Mouse (Mus musculus): ENCODE measurements at regions not wholly inside any gene's neighbourhood (a gene's known extent, or its start where the extent isn't known, plus 50 kb on each side); places are given as distances from the start of the nearest gene placed in this dataset.

- DNase-seq = no peak
Observed at GRCm38 (mm10) chr5:132759751-132760150, 216.6 kb upstream of the Auts2 start.

DNA sequence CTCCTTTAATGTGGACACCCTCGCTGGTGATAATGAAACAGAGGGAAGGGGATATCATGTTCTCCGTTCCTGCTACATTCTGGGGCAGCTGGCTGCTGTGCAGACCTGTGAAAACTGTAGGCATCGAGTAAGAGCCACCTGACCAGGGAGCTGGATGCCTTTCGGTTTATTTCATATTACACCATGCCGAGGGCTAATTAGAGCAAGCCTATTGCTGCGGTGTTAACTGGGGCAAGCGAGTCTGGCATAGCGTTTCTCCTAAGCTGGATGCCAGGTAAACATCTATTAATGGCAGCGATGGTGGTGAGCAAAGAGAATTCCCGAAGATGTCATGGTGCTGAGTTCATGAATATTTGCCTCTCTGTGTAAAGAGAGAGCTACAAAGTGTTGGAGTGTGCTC, 215.8 kb upstream of the Auts2 start:
- no peak for DNase-seq

- no peak for DNase-seq
Observed at GRCm38 (mm10) chr5:132737966-132738365, 194.8 kb upstream of the Auts2 start.

GRCm38 (mm10) chr5:132728689-132729189, 185.6 kb upstream of the Auts2 start:
- DNase-seq = no peak

DNA sequence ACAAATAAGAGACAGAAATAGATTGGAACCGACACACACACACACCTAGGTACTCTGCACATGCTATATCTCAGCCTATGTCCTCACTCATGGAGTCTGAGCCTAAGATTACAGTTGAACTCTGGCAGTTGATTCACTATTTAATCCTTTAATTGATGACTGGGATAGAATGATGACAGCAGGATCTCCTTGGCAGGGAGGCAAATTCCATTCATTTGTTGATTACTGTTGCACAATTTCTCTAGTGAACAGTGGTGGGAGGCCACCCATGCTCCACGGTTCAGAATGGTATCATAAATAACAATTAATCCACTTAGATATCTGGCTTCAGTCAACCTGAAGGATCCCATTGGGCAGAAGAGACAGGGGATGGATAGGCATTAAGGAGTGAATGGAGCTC, 181.3 kb upstream of the Auts2 start:
- no peak for DNase-seq

DNA sequence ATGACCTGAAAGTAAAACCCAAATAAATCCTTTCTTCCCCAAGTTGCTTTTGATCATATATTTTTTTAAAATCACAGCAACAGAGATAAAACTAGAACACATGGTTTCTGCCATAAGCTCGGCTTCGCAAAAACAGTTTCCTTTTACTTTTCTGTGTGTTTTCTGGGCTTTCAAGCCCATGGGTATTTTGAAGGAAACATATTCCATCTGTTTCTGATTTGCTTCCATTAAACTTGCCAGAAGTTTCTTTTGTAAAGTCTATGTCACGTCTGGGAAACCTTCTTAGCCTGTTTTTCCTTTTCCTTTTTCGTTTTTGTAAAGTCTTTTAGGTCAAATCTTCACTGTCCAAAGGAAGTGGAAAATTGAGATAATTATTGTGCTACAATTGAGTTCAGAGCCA, 167.2 kb upstream of the Auts2 start:
- DNase-seq = no peak

- no peak for DNase-seq
Observed at GRCm38 (mm10) chr5:132707531-132707930, 164.4 kb upstream of the Auts2 start.

DNA sequence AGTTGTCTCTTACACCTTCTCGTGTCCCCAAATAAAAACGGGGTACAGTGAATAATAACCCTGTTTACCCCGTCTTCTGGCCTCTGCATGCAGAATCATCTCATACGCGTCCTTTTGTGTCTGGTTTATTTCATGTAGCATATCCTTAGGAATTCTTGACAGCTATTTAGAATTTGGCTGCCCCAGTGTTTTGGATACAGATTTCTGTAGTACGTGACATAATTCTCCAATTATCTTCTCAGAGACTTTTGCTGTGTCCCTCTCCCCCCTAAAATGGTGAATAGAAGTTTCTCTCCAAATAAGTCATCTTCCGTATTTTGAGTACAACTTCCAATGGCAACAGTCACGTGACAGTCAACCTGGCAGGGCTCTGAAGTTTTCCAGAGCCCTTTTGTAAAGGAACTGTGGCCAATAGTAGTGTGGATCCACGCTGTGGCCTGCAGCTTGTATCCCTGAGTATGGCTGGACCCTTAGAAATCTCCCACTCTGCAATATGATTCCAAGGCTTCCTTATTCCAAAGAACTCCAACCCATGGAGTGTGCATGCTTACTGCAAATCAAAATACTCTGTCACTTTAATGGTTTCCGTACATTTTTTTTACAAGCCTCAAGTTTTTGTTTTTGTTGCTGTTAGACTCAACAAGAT, 160.4 kb upstream of the Auts2 start:
- no peak for DNase-seq

DNA sequence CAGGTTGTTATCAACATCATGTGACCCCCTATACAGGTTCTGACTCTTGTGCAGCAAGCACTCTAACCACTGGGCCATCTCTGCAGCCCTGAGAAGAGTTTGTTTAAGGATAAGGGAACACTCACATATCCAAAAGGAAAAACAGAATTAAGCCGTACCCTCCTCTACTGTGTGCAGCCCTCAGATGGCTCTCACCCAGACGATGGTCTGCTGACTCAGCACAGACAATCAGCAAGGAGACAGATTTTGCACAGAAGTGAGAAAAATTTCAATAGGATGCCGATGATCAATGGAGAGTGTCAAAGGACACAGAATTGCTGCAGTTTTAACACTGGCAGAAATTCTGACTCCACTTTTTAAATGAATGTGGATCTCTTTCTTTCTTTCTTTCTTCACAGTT, 159.4 kb upstream of the Auts2 start:
- no peak for DNase-seq

GRCm38 (mm10) chr5:132690784-132691183, 147.6 kb upstream of the Auts2 start:
- DNase-seq = no peak

GRCm38 (mm10) chr5:132675261-132675660, 132.1 kb upstream of the Auts2 start:
- DNase-seq = no peak

GRCm38 (mm10) chr5:132673599-132674305, 130.6 kb upstream of the Auts2 start:
- DNase-seq = no peak

DNA sequence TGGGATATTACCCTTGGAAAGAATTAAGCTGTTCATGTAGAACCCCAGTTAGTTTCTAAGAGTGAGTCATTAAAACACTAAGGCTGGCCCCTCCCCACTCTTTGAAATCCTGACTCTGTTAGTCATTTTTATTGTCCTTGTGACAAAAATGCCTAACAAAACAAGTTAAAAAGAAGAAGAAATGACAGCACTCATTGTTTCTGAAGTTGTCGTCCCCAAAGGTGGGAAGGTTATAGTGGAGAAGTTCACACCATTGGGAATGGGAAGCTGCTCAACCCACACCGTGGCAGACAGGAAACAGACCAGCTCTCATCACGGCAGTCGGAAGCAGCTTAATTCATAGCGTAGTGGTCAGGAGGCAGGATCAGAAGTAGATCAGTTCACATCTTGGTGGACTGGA, 128.4 kb upstream of the Auts2 start:
- no peak for DNase-seq

DNA sequence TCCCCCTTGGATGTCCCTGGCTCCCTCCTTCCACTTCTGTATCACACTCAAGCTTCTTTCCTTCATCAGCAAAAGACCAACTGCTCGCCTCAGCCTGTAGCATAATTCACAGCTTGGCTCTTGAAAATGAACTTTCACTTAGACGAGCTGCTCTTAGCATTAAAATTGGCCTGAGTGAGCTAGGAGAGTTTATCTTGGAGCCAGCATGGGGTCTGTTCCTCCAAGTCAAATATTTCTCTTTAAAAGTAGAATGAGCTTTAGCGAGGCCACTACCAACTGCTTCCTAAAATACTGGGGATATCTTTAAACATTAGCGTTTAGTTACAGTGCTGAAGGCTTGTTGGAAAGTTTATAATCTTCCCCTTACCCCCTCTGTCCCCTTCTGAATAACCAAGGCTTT, 124.2 kb upstream of the Auts2 start:
- no peak for DNase-seq

GRCm38 (mm10) chr5:132661266-132661665, 118.1 kb upstream of the Auts2 start:
- DNase-seq = no peak

- no peak for DNase-seq
Observed at GRCm38 (mm10) chr5:132660036-132660435, 116.9 kb upstream of the Auts2 start.

DNA sequence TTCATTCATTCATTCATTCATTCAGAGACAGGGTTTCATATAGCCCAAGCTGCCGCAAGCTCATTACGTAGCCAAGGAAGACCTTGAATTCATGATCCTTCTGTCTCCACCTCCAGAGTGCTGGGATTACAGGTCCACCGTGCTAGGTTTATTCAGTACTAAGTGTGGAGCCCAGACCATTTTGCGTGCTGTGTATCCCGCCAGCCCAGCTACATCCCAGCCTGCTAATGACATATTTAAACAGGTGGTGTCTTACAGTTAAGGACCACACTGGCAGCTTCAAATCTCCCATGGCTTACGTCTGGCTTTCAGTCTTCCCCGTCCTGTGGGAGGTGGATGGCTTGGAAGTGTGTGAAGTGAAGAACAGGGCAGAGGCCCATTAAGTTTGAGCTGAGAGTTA, 111.2 kb upstream of the Auts2 start:
- DNase-seq = no peak

DNA sequence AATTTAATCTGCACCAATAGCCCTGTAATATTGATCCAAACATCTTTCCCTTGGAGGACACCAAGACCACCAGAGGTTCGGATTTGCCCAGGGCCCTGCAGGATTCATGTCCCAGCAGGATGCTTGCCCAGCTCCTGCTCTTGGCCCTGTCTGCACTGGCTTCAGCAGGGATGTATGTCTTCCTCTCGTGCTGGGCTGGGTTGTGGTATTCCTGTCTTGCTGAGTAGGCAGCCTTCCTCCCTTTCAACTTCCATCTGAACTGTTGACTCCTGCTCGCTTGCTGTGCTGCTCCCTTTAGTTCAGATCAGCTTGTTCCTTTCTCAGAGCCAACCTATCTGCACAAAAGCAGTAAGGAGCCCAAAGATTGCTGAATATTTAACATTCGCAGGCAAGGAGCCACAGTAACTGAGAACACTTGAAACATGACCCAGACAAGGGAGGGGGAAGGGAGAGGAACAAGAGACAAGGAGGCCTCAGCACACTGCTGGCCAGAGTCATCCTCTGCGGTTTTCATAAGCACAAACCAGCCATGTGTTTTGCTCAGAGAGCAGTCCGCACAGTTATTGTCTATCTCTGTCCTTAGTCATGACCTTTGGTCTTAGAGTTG, 110.7 kb upstream of the Auts2 start:
- DNase-seq = no peak

- DNase-seq = no peak
Observed at GRCm38 (mm10) chr5:132652201-132652600, 109.1 kb upstream of the Auts2 start.

DNA sequence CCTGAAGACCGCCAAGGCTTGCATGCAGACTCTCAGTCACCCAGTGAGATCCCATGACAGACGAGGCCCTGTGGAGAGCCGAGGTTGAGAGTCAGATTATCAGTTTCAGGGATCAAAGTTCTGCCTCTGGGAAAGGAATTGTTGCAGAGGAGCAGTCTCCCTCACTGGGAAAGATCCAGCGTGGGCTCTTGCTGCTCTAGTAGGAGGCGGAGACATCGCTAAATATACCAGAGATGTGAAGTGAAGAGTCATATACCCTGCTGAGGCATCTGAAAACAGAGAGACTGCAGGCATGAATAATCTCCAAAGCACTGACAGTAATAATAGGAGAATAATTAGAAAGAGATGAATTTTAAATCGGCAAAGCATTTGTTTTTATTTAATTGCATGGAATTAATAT, 106.6 kb upstream of the Auts2 start:
- DNase-seq = no peak

DNA sequence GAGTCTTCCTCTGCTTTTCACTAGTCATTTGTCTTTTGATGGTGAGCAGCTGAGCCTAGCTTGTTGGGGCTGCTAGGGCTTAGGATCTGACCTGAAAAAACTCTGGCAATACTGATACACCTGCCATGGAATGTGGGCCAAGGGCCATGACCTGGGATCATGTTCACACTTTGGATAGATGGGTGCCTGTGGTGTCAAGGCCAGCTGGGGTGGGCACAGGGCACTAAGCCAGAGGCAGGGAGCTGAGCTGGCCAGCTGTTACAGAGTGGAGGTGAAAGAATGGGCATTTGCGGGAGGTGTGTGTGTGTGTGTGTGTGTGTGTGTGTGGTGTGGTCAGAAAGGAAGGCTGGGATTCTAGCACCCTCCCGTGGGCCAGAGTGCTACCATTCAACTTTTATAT, 105.6 kb upstream of the Auts2 start:
- no peak for DNase-seq

DNA sequence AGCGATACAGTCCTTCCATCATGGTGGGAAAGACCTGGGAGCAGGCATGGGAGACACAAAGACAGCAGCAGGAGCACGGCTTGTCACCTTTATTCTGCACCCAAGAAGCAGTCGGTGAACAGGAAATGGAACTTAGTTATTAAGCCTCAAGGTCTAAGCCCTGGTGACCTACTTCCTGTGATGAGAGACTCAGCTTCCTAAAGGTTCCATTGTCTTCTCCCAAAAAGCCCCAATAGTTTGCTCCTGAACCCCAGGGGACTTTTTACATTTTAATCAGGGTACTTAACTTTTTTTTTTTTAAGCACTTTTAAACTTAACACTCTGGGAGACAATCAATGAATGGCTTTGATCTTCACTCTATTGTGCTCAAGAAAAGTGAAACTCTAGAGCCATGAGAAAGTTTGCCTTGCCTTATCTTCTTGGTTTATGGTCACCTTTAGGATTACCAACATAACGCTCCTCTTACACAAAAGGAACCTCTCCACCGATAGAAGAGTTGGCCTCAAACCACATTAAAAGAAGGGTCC, 101.6 kb upstream of the Auts2 start:
- DNase-seq = no peak

DNA sequence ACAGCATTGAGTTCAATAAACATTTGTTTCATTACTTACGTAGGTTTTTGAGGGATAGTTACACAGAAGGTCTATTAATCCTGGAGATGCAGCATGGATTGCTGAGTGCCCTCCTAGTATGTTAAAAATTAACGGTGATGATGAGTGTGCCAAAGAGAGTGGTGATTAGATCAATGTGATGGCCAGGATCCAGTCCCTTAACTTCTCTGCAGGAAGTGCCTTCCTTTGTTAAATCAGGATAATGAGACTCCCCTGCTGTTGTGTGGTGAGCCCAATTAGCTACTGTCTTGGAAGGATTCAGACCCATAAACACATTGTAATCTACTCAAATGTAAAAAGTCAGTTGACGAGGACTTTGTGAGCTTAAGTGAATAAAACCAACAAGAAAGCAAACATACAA, 100.1 kb upstream of the Auts2 start:
- DNase-seq = no peak

All from thymus, postnatal 4 days (tissue).